Mouse (Mus musculus) lung, embryonic 14.5 days (tissue): ENCODE data around the gene Prrc2c. TPM values are rescaled to one million over a fixed set of nuclear protein-coding genes. Genes with fewer than 3 reads are reported as not detected.
"Not testable (repeated sequence)": the region's sequence is repeated elsewhere in the genome, so short reads cannot be mapped to it uniquely, and the experiment has no call there.

Source experiments
- ATAC-seq: fragments of 200-750 bp; cut with Nextera tagmentation; 2 replicates; pipeline ENCODE4 v1.8.0; 2017; ENCODE audit warnings: mild to moderate bottlenecking, moderate TSS enrichment, moderate library complexity; ENCODE audit not compliant: insufficient read depth
- DNase-seq: peaks from one replicate; pipeline ENCODE4 v3.0.0-alpha.2; 2015
- H3K27ac ChIP-seq: fragments of 300-500 bp; sonication (generic); 2 replicates; pipeline ENCODE4 v1.5.1; 2014; ENCODE audit warnings: low read depth, mild to moderate bottlenecking, moderate library complexity
- H3K27me3 ChIP-seq: fragments of 300-500 bp; sonication (generic); 2 replicates; pipeline ENCODE4 v1.6.1; 2014; ENCODE audit warnings: low read length, control low read depth; ENCODE audit not compliant: insufficient read depth
- H3K36me3 ChIP-seq: fragments of 300-500 bp; sonication (generic); 2 replicates; pipeline ENCODE4 v1.6.1; 2014; ENCODE audit warnings: control low read depth; ENCODE audit not compliant: insufficient read depth
- H3K4me1 ChIP-seq: fragments of 300-500 bp; sonication (generic); 2 replicates; pipeline ENCODE4 v1.6.1; 2014; ENCODE audit warnings: antibody characterized with exemption, control low read depth; ENCODE audit not compliant: insufficient read depth
- H3K4me2 ChIP-seq: fragments of 300-500 bp; sonication (generic); 2 replicates; pipeline ENCODE4 v1.6.1; 2014; ENCODE audit warnings: mild to moderate bottlenecking
- H3K4me3 ChIP-seq: fragments of 300-500 bp; sonication (generic); 2 replicates; pipeline ENCODE4 v1.5.1; 2014; ENCODE audit warnings: low read depth, low read length
- H3K9ac ChIP-seq: fragments of 300-500 bp; sonication (generic); 2 replicates; pipeline ENCODE4 v1.6.1; 2014
- H3K9me3 ChIP-seq: fragments of 300-500 bp; sonication (generic); 2 replicates; pipeline ENCODE4 v1.6.1; 2016; ENCODE audit warnings: low read depth, low read length, control low read depth
- CTCF ChIP-seq: IDR thresholded peaks from 2 replicates; pipeline ENCODE4 v1.5.1; 2016; ENCODE audit warnings: antibody characterized with exemption, low read depth
- WGBS: fragments of 180-500 bp; shearing (Covaris S2); extraction: QIAGEN DNeasy Blood & Tissue Kit; methylation state at CpG from one replicate; pipeline ENCODE4 v1.1.7; 2014; 5-methylcytosine and 5-hydroxymethylcytosine counted together
- polyA plus RNA-seq: library from polyadenylated mRNA; unstranded; fragments of >200 nt; fragmentation: Nextera tagmentation; extraction: Ambion mirVana; gene quantifications from 2 replicates; pipeline ENCODE4 v1.2.1, GENCODE M21; 2014

The Prrc2c gene
- 178 and 180 TPM in 2 replicates for polyA plus RNA-seq

- H3K27me3 ChIP-seq = no peaks in the 10 kb centered on the region
- peak within 1 kb of the TSS; percentile 100 for H3K4me3 ChIP-seq
- peak within 1 kb of the TSS; percentile 100 for H3K9ac ChIP-seq
- DNase-seq = peak; percentile 100
- H3K36me3 ChIP-seq = peaks cover 4% of the 10 kb centered on the region
- peak within 1 kb of the TSS; percentile 66 for H3K4me2 ChIP-seq
- H3K27ac ChIP-seq = peak within 1 kb of the TSS; percentile 100
- peak; percentile 95 for ATAC-seq
- peak; percentile 65 for TF ChIP-seq CTCF
- peaks cover 9% of the 10 kb centered on the region; the same call in 1 of the 2 replicates for H3K4me1 ChIP-seq
- H3K9me3 ChIP-seq = no peaks in the 10 kb centered on the region
- under 1% methylated on average over 36 of the region's 36 CpGs for WGBS
Measured at GRCm38 (mm10) chr1:162740401-162740835, at the start of gene Prrc2c. Gene Prrc2c, minus strand, starts transcription at chr1:162740556.

GRCm38 (mm10) chr1:162785222-162785621 lies 44.9 kb upstream of the Prrc2c start:
- Histone ChIP-seq H3K27me3 (no peaks in the 10 kb centered on the region), H3K4me2 (no peak overlapping the region), H3K36me3 (no peaks in the 10 kb centered on the region), H3K9ac (no peak overlapping the region), H3K9me3 (no peaks in the 10 kb centered on the region), H3K4me1 (no peaks in the 10 kb centered on the region), H3K27ac (no peak overlapping the region), H3K4me3 (no peak overlapping the region)
- DNase-seq (no peak), ATAC-seq (no peak)
- TF ChIP-seq CTCF = no peak
- 78% methylated on average over 4 of the region's 4 CpGs for WGBS

- H3K27me3 ChIP-seq = no peaks in the 10 kb centered on the region
- H3K36me3 ChIP-seq = no peaks in the 10 kb centered on the region
- TF ChIP-seq CTCF = no peak
- H3K4me1 ChIP-seq = no peaks in the 10 kb centered on the region
- ATAC-seq = no peak
- no peak overlapping the region for H3K9ac ChIP-seq
- DNase-seq = no peak
- WGBS = 79% methylated on average over 7 of the region's 7 CpGs
- H3K4me2 ChIP-seq = no peak overlapping the region
- H3K9me3 ChIP-seq = no peaks in the 10 kb centered on the region
- H3K27ac ChIP-seq = no peak overlapping the region
- no peak overlapping the region for H3K4me3 ChIP-seq
Measured at GRCm38 (mm10) chr1:162783669-162784248, 43.4 kb upstream of the Prrc2c start.

GRCm38 (mm10) chr1:162781035-162781434 lies 40.7 kb upstream of the Prrc2c start:
- WGBS = 92% methylated on average over 2 of the region's 2 CpGs
- H3K4me1 ChIP-seq, H3K4me2 ChIP-seq: not testable (repeated sequence)

GRCm38 (mm10) chr1:162777943-162778538 lies 37.7 kb upstream of the Prrc2c start:
- ATAC-seq (no peak), DNase-seq (no peak)
- Histone ChIP-seq H3K9me3 (no peaks in the 10 kb centered on the region), H3K4me3 (no peak overlapping the region), H3K36me3 (no peaks in the 10 kb centered on the region), H3K27me3 (no peaks in the 10 kb centered on the region), H3K4me2 (no peak overlapping the region), H3K27ac (no peak overlapping the region), H3K9ac (no peak overlapping the region), H3K4me1 (no peaks in the 10 kb centered on the region)
- no peak for TF ChIP-seq CTCF
- WGBS = 60% methylated on average over 5 of the region's 5 CpGs

More at GRCm38 (mm10) chr1:162781035-162781434, 40.7 kb upstream of the Prrc2c start:
- not testable (repeated sequence) for H3K36me3 ChIP-seq, H3K4me3 ChIP-seq, H3K27me3 ChIP-seq, H3K27ac ChIP-seq, H3K9me3 ChIP-seq, DNase-seq, ATAC-seq, H3K9ac ChIP-seq

GRCm38 (mm10) chr1:162773661-162774060 lies 33.3 kb upstream of the Prrc2c start:
- H3K9me3 ChIP-seq = no peaks in the 10 kb centered on the region
- no peak overlapping the region for H3K4me3 ChIP-seq
- no peak overlapping the region for H3K9ac ChIP-seq
- no peak for TF ChIP-seq CTCF
- no peaks in the 10 kb centered on the region for H3K27me3 ChIP-seq
- no peak overlapping the region for H3K27ac ChIP-seq
- WGBS = 47% methylated on average over 4 of the region's 4 CpGs
- H3K4me2 ChIP-seq = no peak overlapping the region
- no peaks in the 10 kb centered on the region for H3K4me1 ChIP-seq
- ATAC-seq = no peak
- DNase-seq = no peak
- H3K36me3 ChIP-seq = no peaks in the 10 kb centered on the region

GRCm38 (mm10) chr1:162771617-162772360 lies 31.4 kb upstream of the Prrc2c start:
- peak; percentile 44 for DNase-seq
- WGBS = 59% methylated on average over 4 of the region's 4 CpGs
- Histone ChIP-seq H3K9ac (no peak overlapping the region), H3K9me3 (no peaks in the 10 kb centered on the region), H3K36me3 (no peaks in the 10 kb centered on the region), H3K4me3 (no peak overlapping the region), H3K27me3 (no peaks in the 10 kb centered on the region), H3K4me2 (no peak overlapping the region), H3K4me1 (no peaks in the 10 kb centered on the region), H3K27ac (peak overlapping the region; percentile 81)
- ATAC-seq = peak; percentile 91
- TF ChIP-seq CTCF = no peak
